Mouse (Mus musculus) kidney, postnatal 25 days (tissue): Measurements from ENCODE around the gene Cox6b1.

Source experiments
- DNase-seq, 2 experiments: peaks; one replicate each; pipeline ENCODE4 v3.0.0; 2021; ENCODE audit warnings: mixed read lengths in 2 of 2

Cox6b1 gene

DNA sequence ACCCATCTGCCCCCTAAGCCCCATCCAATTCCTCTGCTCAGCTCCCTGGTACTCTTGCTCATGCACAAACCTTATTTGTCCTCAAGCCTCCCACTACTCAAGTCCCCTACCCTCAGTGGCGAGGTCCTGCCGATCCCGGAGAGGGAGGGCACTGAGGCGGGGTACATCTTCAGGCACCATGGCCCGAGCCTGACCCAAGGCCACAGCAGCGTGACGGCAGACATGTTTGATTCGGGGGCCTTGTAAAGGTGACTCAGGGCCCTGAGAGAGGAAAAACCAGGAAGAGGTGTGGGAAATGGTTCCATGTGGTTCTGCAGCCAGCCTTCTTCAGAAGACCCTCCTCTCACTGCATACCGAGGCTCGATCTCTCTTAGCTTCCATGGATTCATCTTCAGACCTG lies 41.6 kb downstream of the Cox6b1 start:
- DNase-seq = no peak

DNA sequence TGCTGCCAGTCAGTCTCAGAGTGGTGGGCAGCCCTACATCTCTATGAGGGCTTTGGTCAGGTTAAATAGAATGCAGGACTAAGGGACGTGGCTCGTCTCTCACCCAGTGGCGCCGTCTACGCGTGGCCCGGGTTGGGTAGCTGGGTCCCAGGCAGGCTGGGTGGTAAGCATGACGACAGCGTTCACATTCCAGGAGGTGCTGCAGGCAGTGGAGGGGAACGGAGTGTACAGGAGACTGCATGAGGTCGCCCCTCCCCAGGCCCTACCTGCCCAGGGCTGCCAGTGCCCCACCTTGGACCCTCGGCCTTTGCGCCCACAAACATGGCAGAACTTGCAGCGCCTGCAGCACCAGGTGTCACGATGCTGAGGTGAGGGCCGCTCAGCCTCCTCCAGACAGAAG lies 44.4 kb downstream of the Cox6b1 start:
- DNase-seq = peak in 1 of 2 experiments; percentile 49

GRCm38 (mm10) chr7:30579950-30580349 lies 46.0 kb downstream of the Cox6b1 start:
- no peak for DNase-seq

DNA sequence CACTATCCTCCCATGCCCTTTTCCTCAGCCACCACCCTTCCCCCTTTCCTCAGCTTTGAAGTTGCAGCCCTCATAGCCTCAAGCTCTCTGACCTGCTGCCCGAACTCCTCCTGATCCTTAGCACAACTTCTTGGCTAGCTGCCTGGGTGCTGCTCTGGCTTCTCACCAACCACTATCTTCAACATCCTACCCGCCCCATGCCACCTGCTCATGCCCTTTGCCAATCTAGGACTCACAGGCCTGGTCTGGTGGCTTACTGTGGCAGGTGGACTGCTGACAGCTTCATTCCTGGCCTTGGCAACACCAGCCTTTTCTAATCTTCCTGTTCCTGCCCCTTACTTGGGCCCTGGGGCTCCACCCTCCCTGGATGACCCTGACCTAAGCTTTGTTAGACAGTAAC lies 53.0 kb downstream of the Cox6b1 start:
- DNase-seq = peak; percentile 83 to 90

GRCm38 (mm10) chr7:30572389-30572788 lies 53.6 kb downstream of the Cox6b1 start:
- DNase-seq = peak in 1 of 2 experiments; percentile 26

DNA sequence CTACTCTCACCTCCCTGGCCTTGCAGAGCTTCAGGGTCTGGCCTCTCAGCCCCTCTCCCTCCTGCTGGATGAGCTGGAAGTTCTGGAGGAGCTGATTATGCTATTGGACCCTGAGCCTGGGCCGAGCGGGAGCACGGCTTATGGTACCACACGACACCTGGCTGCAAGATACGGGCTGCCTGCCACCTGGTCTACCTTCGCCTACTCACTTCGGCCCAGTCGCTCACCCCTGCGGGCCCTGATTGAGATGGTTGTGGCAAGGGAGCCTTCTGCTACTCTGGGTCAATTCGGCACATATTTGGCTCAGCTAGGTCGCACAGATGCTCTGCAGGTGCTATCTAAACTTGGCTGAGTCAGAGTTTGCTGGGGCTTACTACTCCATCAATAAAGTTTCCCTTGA lies 58.4 kb downstream of the Cox6b1 start:
- no peak for DNase-seq
